Mouse (Mus musculus) common myeloid progenitor, adult 5-6 weeks (primary cell): ENCODE data around the gene Tat. TPM values are rescaled to one million over a fixed set of nuclear protein-coding genes. Genes with fewer than 3 reads are reported as not detected.

Experiments
- ATAC-seq: replicated peaks from 2 replicates; pipeline ENCODE4 v1.8.0; 2016; ENCODE audit warnings: low read depth, mild to moderate bottlenecking, moderate TSS enrichment, inconsistent platforms; ENCODE audit not compliant: poor library complexity, severe bottlenecking
- total RNA-seq: library from RNA; stranded (forward); fragments of 200-1000, 187-1606 nt; gene quantifications from 2 replicates; pipeline ENCODE4 v1.2.3, GENCODE M21; 2017

Gene Tat
- total RNA-seq = not detected in 2 replicates

GRCm38 (mm10) chr8:109990224-109990623 lies at the start of gene Tat:
Gene Tat (plus strand): TSS chr8:109990437.
- ATAC-seq = no peak

- ATAC-seq = no peak
These were observed 48.5 kb upstream of the Tat start for GRCm38 (mm10) chr8:109941606-109942360.

- ATAC-seq = no peak
These were observed 45.0 kb upstream of the Tat start for GRCm38 (mm10) chr8:109945153-109945632.

GRCm38 (mm10) chr8:109945694-109946093 lies 44.5 kb upstream of the Tat start:
- ATAC-seq = no peak

GRCm38 (mm10) chr8:109946272-109946671 lies 44.0 kb upstream of the Tat start:
- ATAC-seq = no peak

GRCm38 (mm10) chr8:109947447-109948284 lies 42.6 kb upstream of the Tat start:
- peak; percentile 70 for ATAC-seq

- ATAC-seq = peak; percentile 40; the same call in 1 of the 2 replicates
These were observed 42.0 kb upstream of the Tat start for GRCm38 (mm10) chr8:109948285-109948564.

- no peak for ATAC-seq
These were observed 38.1 kb upstream of the Tat start for GRCm38 (mm10) chr8:109952171-109952570.

GRCm38 (mm10) chr8:109954486-109954948 lies 35.7 kb upstream of the Tat start:
- no peak for ATAC-seq

GRCm38 (mm10) chr8:109957167-109958028 lies 32.8 kb upstream of the Tat start:
- ATAC-seq = peak; percentile 50

- ATAC-seq = no peak
These were observed 32.1 kb upstream of the Tat start for GRCm38 (mm10) chr8:109958036-109958655.

- ATAC-seq = no peak
These were observed 31.1 kb upstream of the Tat start for GRCm38 (mm10) chr8:109959112-109959511.

GRCm38 (mm10) chr8:109961693-109962367 lies 28.4 kb upstream of the Tat start, which contains the start of gene Marveld3:
Gene Marveld3 (minus strand): TSS chr8:109962203.
- 0 out of 2 replicates have a peak, but pooled peaks have one; percentile 50 for ATAC-seq

- ATAC-seq = no peak
These were observed 27.3 kb upstream of the Tat start for GRCm38 (mm10) chr8:109962896-109963295.

- no peak for ATAC-seq
These were observed 26.8 kb upstream of the Tat start for GRCm38 (mm10) chr8:109963421-109963820.

- ATAC-seq = no peak
These were observed 26.1 kb upstream of the Tat start for GRCm38 (mm10) chr8:109964106-109964505.

GRCm38 (mm10) chr8:109968837-109969236 lies 21.4 kb upstream of the Tat start:
- no peak for ATAC-seq

GRCm38 (mm10) chr8:109970323-109970722 lies 19.9 kb upstream of the Tat start:
- peak; percentile 85 for ATAC-seq

GRCm38 (mm10) chr8:109972901-109973300 lies 17.3 kb upstream of the Tat start:
- no peak for ATAC-seq
